Mouse (Mus musculus) embryo, embryonic 11.5 days (tissue): ENCODE measurements around the gene Ptprt.
A peak's percentile ranks its signal among the peaks of the same experiment; 100 is the strongest.
"Not testable (repeated sequence)": the region's sequence is repeated elsewhere in the genome, so short reads cannot be mapped to it uniquely, and the experiment has no call there.

Experiments used
- DNase-seq: peaks from one replicate; pipeline ENCODE4 v3.0.0-alpha.2; 2012; ENCODE audit warnings: low read depth, low spot score

Ptprt gene

GRCm38 (mm10) chr2:162217896-162218295 lies 443.1 kb downstream of the Ptprt start:
- DNase-seq, result no peak

- DNase-seq, result no peak
Measured at GRCm38 (mm10) chr2:162212397-162212796, 448.6 kb downstream of the Ptprt start.

- no peak for DNase-seq
Measured at GRCm38 (mm10) chr2:162210564-162210963, 450.4 kb downstream of the Ptprt start.

GRCm38 (mm10) chr2:162197316-162197715 lies 463.6 kb downstream of the Ptprt start:
- DNase-seq, result no peak

- no peak for DNase-seq
Measured at GRCm38 (mm10) chr2:162182621-162183475, 478.1 kb downstream of the Ptprt start.

- no peak for DNase-seq
Measured at GRCm38 (mm10) chr2:162181826-162182225, 479.1 kb downstream of the Ptprt start.

- no peak for DNase-seq
Measured at GRCm38 (mm10) chr2:162172529-162172928, 488.4 kb downstream of the Ptprt start.

GRCm38 (mm10) chr2:162141845-162142411 lies 519.0 kb downstream of the Ptprt start:
- DNase-seq, result no peak

- DNase-seq, result not testable (repeated sequence)
Measured at GRCm38 (mm10) chr2:162136176-162136575, 524.8 kb downstream of the Ptprt start.

GRCm38 (mm10) chr2:162131607-162132304 lies 529.2 kb downstream of the Ptprt start:
- no peak for DNase-seq

GRCm38 (mm10) chr2:162129896-162130295 lies 531.1 kb downstream of the Ptprt start:
- DNase-seq, result no peak

GRCm38 (mm10) chr2:162118041-162118440 lies 542.9 kb downstream of the Ptprt start:
- no peak for DNase-seq

GRCm38 (mm10) chr2:162082391-162082790 lies 578.6 kb downstream of the Ptprt start:
- no peak for DNase-seq

- DNase-seq, result no peak
Measured at GRCm38 (mm10) chr2:162080717-162081398, 580.1 kb downstream of the Ptprt start.

- DNase-seq, result no peak
Measured at GRCm38 (mm10) chr2:162078571-162079280, 582.2 kb downstream of the Ptprt start.

- DNase-seq, result no peak
Measured at GRCm38 (mm10) chr2:162052816-162053215, 608.1 kb downstream of the Ptprt start.

GRCm38 (mm10) chr2:162050198-162050597 lies 610.7 kb downstream of the Ptprt start:
- no peak for DNase-seq

GRCm38 (mm10) chr2:162035615-162036014 lies 625.3 kb downstream of the Ptprt start:
- no peak for DNase-seq

- DNase-seq, result peak; percentile 11
Measured at GRCm38 (mm10) chr2:162031636-162032035, 629.3 kb downstream of the Ptprt start.

GRCm38 (mm10) chr2:162001016-162001415 lies 659.9 kb downstream of the Ptprt start:
- DNase-seq, result no peak

- DNase-seq, result no peak
Measured at GRCm38 (mm10) chr2:161982311-161982710, 678.6 kb downstream of the Ptprt start.
